Mouse (Mus musculus) brain, embryonic 18.5 days (tissue): ENCODE measurements at regions not wholly inside any gene's neighbourhood (a gene's known extent, or its start where the extent isn't known, plus 50 kb on each side); places are given as distances from the start of the nearest gene placed in this dataset.
A peak's percentile ranks its signal among the peaks of the same experiment; 100 is the strongest.

ENCODE experiments used
- DNase-seq: peaks from one replicate; pipeline ENCODE4 v3.0.0-alpha.2; 2012; ENCODE audit warnings: low read depth, low spot score

- DNase-seq: no peak
Measured at GRCm38 (mm10) chr4:64432097-64432496, 385.3 kb upstream of the Tnc start.

GRCm38 (mm10) chr4:64437744-64438594 is 391.2 kb upstream of the Tnc start:
- no peak for DNase-seq

GRCm38 (mm10) chr4:64451442-64451841 is 404.6 kb upstream of the Tnc start:
- no peak for DNase-seq

- DNase-seq: peak; percentile 6
Measured at GRCm38 (mm10) chr4:64451946-64452345, 405.1 kb upstream of the Tnc start.

DNA sequence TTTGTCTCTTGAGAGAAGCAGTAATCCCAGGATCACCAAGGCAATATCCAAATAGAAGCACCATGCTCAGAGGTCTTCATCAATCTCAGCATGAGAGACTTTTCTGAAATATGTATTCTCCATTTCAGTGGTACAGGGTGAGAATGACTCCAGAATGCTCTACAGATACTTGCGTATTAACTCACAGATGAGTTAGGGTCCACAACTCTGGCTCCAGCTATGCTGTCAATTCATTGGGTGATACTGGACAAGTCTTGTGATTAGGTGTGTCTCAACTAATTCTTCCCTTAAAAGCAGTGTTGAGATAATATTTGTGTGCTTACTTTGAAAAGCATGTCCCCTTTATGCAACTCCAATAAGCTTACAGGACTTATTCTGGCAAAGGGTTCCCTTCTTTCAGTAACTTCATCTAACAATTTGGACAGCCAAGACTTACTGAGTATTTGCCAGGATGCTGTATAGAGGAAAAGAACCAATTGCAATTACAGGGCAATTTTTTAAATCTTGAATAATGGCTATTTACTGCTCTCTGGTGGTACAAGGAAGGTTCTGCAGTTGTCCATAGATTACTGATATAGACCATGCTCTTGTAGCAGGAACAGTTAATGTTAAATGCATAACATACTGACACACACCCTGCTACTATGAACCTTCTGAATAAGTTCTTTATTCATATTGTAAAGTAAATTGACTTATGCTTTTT is 445.6 kb upstream of the Tnc start:
- DNase-seq: peak; percentile 32

DNA sequence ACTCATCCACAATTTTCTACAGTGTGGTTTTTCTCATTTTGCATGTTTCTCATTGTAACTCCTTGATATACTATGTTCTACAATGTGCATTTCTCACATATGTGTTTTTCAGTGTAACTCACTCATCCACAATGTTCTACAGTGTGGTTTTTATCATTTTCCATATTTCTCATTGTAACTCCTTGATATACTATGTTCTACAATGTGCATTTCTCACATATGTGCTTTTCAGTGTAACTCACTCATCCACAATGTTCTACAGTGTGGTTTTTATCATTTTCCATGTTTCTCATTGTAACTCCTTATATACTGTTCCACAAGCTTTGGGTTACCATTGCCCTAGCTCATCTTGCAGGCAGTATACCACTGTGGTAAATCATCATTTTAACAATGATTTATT is 450.9 kb upstream of the Tnc start:
- DNase-seq: peak; percentile 47

- DNase-seq: no peak
Measured at GRCm38 (mm10) chr4:64500635-64501395, 454.0 kb upstream of the Tnc start.

DNA sequence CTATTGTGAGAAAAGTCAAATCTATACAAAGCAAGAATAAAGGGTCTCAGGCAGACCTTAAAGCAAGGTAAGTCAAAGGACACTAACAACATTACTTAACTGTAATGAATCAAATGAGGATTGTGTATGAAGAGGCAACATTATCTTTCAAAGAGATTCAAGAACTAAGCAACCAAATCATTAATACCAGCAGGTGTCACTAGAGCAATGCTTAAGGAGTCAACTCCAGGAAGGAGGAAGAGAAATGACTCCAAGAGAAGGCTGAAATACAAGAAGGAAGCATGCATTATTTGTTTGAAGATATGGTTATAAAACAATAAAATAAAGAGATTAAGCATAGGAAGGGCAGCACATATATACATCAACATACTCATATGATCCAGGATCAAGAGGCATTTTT is 475.1 kb upstream of the Tnc start:
- no peak for DNase-seq

DNA sequence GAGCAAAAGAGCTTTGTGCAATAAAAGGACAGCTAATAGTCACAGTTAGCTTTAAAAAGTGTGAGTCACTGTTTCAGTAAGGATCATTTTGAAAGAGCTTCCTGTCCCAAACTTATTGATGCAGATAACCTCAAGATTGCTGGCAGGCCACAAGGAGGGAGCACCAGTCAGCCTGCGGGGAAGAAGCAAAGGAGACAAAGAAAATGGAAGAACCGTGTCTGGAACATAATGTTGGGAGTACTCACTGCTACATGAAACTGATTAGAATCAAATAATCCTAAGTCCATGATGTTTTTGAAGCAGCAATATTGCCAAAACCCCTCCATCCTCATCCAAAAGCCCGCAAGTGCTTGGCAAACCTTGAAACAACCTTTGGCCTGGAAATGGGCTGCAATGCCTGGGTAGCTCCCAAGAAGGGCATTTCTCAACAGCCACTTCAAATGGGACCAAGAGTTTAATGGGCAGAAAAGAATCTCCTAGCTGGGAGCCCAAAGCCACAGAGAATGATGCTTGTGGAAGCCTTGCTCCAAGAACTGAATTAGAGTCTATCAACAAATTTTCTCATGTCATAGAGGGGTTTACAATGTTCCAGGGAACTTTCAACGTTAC is 481.0 kb upstream of the Tnc start:
- DNase-seq: no peak

- no peak for DNase-seq
Measured at GRCm38 (mm10) chr4:64530585-64530984, 483.8 kb upstream of the Tnc start.

DNA sequence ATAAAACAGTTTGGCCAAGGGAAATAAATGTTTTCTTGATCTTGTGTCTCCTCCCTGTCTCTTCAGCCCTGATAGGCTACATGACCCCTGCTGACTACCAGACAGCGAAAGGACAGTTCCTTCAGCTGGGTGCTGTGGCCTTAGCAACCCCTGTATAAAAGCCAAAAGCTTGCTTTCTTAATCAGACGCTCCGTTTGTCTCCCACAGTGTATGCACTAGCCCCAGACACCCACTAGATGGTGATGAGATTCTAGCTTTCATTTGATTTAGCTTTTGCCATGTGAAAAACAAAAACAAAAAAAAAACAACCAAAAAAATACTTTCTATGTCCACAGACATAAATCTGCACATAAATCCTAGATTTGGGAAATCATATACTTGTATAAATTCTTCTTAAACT is 486.2 kb upstream of the Tnc start:
- DNase-seq: no peak

DNA sequence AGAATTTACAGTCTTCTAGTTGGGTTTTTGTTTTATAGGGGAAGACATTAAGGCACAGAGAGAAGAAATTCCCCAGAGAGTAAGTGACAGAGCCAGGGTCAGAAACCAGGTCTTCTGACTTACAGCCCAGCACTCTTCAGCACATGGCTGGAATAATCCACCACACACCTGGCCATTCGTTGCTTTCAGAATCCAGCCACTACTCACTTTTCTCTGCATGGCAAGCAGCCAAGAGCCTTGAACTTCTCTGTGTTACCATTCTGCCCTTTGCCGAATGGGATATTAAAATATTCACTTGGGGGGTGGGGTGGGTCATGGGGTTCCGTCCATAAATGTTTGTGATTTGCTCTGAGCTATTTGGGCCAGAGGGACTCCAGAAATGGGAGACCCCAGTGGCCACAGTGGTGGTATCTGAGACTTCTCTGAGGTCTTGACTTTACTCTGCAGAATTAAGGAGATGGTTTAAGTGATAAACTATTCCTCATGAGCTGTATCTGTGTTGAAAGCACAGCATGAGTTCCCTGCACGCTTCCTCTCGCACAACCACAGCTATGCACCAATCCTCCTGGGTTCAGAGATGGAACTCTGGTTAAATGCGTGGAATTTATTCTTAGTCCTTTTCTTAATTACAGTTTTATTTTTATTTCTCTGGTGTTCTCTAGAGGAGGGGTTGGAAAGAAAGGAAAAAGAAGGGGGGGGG is 488.9 kb upstream of the Tnc start:
- no peak for DNase-seq

GRCm38 (mm10) chr4:64538009-64538408 is 491.2 kb upstream of the Tnc start:
- no peak for DNase-seq

DNA sequence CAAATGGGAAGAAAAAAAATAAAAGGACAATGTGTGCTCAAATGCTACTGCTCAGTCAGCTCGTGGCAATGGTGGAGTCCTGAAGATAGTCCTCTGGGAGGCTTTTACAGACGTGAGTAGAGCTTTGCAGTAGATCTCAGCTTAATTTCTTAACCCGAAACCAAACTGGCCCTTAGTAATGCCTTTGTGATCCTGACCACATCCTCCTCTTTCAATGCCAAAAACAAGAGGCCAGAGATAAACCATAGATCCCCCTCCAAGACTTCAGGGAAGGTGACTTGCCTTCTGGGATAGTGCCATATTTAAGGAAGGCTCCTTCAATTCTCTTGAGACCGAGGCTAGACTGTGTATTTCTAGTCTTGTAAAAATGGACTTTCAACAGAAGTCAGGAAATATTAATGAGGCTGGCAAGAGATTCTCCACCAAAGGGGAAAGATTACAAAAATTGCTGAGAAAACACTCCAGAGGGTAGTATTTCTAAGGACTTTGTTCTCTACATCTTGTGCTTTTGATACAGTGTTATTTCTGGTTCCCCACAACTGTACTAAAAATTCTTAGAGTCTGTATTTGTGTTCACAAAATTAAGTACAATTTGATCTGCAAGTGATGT is 497.9 kb upstream of the Tnc start:
- no peak for DNase-seq

DNA sequence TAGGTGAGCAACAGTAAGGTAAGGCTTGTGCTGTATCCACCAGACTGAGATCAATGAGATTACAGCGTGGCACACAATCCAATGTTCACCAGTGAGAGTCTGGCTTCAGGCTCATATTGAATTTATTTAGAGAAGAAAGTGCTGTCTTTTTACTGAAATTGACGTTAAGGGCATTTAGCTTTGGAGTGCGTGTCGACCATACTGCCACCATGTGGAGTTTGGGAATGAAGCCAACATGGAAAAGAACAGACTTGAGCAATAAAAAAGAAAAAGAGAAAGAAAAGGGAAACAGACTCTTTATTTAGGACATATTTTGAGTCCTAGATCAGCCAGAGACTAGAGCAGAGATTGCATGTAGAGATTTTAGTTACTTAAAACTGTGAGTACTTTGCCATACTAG is 499.6 kb upstream of the Tnc start:
- DNase-seq: no peak

GRCm38 (mm10) chr4:64562511-64562910 is 515.7 kb upstream of the Tnc start:
- no peak for DNase-seq

- DNase-seq: no peak
Measured at GRCm38 (mm10) chr4:64563996-64564395, 517.2 kb upstream of the Tnc start.

GRCm38 (mm10) chr4:64570666-64571065 is 523.9 kb upstream of the Tnc start:
- no peak for DNase-seq

DNA sequence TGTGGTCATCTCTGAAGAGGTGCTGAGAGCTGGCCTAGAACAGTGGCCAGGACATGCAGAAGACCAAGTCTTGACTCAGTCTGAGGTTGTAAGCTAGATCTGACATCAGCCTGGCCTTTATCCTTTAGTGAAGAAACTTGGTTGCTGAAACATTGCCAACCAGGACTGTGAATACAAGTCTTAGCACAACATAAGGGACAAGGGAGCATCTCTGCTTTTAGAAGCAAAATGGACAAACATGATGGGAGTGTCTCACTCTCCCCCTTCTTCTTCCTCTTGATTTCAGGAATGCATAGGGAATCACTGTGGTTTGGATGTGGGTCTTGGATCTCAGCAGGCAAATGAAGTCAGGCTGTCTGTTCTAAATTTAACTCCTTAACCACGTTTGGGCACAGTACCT is 529.1 kb upstream of the Tnc start:
- DNase-seq: no peak

DNA sequence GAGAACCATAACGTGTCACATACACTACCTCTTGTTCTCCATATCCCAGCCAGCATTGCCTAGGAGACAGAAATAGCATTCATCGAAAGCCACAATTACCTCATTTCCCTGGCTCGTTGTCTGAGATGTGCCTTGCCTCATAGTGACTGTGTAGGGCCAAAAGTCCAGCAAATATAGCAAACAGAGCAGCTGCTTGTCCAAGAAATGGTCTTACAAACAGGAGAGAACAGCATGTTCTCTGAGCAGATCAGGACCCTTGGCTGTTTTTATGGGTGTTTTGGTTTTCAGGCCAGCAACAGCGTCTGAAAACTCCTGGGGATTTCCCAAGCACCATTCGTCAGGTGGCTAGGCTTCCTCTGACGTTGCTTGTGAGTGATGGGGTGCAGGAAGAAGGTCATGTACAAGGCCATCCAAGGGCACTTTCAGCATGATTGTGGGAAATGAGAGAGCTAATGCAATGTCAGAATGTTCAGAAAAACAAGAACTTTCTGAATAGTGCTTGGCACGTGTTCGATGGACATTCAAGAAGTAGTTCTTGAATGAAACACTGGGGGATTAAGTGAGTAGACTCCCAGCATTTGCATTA is 528.9 kb upstream of the Pappa start:
- DNase-seq: peak; percentile 2

- DNase-seq: peak; percentile 69
Measured at GRCm38 (mm10) chr4:64598465-64598864, 525.5 kb upstream of the Pappa start.
